Mouse (Mus musculus): Measurements from ENCODE around the gene Rnf157. TPM values are rescaled to one million over a fixed set of nuclear protein-coding genes. Genes with fewer than 3 reads are reported as not detected.
"Not testable (repeated sequence)": the region's sequence is repeated elsewhere in the genome, so short reads cannot be mapped to it uniquely, and the experiment has no call there.

The Rnf157 gene
- total RNA-seq, 2 experiments from 2014 or later, result 24.2 to 27.5 TPM

DNA sequence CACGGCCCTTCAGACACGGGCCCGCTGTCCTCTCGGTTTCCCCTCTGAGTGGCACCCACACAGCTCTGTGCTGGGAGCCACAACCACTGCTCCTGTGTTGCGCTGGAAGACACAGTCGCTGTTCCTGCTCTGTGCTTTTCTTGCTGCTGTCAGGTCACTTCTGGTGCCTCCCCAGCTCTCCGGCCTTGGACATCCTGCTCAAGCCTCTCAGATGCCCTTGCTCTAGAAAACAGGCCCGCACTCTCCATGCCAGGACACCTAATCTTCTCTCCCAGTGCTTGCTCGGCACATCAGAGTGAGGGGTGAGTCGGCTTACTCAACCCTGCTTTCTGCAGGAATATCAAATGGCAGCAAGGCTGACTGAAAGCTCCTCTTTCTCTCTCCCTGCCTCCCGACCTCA is 28.7 kb downstream of the Rnf157 start:
- DNase-seq (ENCODE audit: low spot score), result peak; percentile 64

DNA sequence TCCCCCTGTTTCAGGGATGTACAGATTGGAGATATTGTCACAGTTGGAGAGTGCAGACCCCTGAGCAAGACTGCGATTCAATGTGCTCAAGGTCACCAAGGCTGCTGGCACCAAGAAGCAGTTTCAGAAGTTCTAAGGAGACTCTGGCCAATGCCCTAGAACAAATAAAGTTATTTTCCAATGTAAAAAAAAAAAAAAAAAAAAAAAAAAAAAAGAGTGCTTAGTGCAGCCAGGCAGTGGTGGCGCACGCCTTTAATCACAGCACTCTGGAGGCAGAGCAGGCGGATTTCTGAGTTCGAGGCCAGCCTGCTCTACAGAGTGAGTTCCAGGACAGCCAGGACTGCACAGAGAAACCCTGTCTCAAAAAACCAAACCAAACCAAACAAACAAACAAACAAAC is 29.8 kb downstream of the Rnf157 start:
- not testable (repeated sequence) for DNase-seq (ENCODE audit: low spot score)

DNA sequence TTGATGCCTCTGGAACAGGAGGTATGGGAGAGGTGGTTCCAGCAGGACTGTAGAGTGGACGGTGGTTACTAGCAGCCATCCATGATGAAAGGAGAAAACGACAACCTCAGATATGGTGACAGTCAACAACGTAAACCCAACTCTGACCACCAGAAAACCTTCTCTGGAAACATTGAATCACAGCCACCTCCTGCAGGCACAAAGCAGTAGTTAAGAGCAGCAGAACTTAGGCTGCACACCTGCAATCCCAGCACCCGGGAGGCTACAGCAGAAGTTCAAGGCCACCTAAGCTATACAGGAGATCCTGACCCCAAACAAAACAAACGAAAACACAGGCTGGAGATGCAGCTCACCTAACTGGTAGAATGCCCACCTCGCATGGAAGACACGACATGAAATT is 32.1 kb downstream of the Rnf157 start:
- DNase-seq (ENCODE audit: low spot score), result no peak

DNA sequence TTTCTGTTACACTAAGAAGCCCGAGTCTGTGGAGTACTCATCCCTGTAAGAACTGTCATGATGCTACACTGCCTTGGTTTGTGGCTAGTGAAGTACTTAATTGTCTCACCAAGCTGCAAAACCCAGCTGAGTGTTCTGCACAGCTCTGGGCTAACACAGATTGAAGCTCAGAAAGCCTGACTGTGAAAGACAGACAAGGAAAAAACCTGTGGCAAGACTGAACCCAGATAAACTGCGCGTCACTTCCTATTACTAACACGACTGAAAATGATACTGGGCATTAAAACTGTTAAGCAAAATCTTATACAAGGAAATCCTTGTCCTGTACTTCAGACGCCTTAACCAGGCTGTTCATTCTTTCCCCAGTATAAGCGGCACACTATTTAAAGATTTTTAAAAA is 33.3 kb downstream of the Rnf157 start:
- DNase-seq (ENCODE audit: low spot score), result no peak

DNA sequence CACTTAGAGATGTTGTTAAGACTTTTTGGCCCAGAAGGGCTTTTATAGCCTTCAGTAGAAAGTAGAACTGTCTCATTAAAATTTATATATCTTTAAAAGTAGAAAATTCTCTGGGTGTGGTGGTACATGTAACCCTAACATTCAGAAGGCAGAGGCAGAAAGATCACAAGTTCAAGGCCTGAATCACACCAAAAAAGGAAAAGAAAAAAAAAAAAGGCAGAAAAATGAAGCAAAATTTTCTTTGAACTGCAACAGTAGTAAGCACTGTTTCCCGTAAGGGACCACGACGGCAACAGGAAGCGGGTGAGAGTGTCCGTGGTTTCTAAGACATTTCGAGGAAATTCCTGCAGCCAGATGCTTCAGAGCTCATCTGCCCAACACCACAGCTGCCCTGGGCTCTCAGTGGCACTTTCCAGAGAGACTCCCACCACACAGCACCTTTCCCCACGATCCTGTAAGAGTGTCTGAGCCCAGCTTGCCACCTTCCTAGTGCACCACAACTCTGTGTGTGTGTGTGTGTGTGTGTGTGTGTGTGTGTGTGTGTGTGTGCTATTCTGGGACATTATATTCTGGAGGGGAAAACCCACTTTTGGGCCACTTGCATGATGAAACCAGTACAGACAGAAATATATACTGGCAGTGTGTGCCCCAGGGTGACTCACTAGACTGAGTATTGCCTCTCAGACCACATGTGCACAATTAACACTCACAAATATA is 35.7 kb downstream of the Rnf157 start:
- no peak for DNase-seq (ENCODE audit: low spot score)

DNA sequence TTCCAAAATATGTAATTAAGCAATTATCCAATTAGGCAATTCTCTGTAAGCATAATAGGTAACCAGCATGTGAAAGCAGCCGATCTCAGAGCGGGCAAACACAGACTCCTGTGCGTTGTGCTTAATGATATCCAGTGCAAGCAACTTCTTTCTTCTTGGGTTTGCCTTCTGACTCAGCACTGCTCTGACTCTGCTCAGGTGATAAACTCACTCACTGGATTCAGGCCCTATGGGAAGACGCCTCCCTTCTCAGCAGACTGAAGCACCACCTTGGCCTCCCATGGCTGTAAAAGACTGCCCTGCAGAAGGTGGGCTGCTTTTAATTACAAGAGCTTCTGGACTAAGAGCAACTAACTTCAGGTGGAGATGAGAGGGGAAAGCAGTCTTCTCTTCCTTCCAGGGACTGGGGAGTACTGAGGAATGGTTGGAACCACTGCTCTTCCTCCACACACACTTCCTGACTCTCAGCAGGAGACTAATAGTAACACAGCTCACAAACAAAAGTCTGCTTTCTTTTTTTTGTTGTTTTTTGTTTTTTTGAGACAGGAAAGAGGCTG is 40.9 kb downstream of the Rnf157 start:
- no peak for DNase-seq (ENCODE audit: low spot score)

DNA sequence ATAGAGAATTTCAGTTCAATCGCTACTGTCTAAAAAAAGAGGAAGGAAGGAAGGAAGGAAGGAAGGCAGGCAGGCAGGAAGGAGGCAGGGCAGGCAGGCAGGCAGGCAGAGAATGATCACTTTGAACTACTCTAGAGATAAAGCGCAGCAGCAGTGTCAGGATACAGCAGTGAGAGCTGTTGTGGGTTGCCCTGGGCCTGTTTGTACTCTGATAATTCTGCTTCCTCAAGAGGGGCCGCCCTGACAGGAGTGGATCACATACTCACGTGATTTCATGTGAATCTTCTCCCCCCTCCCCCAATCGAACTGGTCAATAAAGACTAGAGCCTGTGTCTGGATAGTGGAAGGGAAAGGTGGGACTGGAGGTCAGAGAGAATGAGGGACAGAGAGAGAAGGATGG is 43.2 kb downstream of the Rnf157 start:
- no peak for DNase-seq (ENCODE audit: low spot score)

DNA sequence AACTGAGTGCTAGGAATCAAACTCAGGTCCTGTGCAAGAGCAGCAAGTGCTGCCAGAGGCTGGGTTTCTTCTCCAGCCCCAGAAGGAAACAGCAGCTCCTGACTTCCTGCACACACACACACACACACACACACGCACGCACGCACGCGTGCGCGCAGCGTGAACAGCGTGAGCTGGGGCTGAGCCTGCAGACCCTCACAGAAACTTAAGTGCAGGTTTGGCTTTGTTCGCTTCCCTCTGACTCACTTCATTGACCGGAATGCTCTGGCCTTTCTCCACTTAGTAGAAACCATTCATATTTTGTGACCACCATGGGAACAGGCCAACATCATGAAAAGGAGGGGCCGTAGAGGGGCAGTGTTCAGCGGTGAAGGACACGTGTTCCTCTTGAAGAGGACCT is 43.8 kb downstream of the Rnf157 start:
- no peak for DNase-seq (ENCODE audit: low spot score)

DNA sequence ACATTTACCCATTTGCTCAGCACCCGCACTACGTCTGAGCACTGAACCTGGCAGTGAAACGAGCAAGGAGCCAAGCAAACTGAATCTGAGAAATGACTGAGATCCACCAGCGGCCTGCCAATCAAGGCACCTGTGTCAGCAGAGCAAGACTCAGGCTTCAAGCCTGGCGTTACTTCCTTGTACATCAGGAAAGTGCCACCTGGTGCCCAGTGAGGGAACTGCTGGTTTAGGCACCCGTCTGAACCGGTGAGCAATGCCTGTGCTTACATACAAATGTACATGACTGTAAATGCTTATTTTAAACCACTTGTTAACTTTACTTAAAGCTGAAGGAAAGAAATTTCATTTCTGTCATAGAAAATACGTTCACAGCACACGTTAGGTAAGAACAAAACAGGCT is 44.7 kb downstream of the Rnf157 start:
- peak; percentile 82 for DNase-seq (ENCODE audit: low spot score)

DNA sequence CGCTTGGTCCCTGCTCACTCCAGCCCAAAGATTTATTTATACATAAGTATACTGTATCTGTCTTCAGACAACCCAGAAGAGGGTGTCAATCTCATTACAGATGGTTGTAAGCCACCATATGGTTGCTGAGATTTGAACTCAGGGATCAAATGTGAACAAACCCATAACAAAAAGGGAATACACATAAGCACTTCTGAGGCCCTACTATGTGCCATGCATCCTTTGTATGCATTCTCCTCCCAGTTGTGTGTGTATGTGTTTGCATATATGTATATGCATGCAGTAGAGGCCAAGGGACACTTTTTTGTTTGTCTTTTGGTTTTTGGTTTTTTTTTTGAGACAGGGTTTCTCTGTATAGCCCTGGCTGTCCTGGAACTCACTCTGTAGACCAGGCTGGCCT is 46.2 kb downstream of the Rnf157 start:
- DNase-seq (ENCODE audit: low spot score), result no peak

DNA sequence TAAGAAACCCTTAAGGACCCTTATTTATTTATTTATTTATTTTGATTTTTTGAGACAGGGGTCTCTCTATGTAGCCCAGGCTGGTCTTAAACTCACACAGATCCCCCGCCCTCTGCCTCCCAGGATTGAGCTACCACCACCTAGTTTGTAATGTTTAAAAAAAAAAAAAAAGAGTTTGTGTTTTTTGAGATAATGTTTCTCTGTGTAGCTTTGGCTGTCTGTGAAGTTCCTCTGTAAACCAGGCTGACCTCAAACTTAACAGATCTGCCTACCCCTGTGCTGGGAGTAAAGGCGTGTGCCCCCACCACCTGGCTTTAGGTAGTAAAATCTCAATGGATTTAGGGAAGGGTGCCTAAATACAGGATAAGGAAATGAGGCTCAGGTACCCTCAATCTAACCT is 46.7 kb downstream of the Rnf157 start:
- DNase-seq (ENCODE audit: low spot score), result no peak

DNA sequence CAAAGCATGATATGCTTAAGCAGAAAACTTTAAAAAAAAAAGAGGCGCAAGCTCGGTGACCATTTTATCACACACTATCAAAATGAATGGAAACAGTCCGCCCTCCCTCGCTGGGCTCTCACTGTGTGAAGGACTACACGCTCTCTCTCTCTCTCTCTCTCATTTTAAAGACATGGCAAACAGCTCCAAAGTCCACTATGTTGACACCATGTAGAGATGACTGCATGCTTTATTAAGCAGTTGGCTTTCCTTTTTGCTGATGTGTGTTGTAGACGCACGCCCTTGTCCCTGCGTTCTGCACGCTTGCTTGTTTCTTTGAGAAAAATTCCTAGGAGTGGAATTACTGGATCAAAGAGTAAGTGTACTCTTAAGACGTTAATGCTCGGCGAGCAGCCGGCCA is 47.4 kb downstream of the Rnf157 start:
- DNase-seq (ENCODE audit: low spot score), result no peak

DNA sequence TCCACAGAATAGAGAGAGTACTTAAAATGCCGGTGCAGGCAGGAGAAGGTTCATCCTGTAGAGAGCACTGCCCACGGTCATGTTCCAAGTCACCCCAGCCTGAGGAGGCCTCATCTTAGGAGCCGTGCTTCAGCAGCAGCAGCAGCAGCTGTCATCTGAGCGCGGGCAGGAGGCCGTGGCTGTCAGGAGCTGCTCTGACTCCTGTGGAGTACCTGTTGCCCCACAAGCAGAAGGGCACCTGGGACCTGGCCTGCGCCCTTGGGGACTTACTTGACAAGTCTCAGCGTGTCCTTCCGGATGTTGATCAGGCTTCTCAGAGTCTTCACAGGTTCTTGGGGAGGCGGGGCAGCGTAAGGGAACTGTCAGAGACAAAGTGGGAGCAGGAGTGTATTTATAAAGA is 50.8 kb downstream of the Rnf157 start:
- DNase-seq (ENCODE audit: low spot score), result no peak

DNA sequence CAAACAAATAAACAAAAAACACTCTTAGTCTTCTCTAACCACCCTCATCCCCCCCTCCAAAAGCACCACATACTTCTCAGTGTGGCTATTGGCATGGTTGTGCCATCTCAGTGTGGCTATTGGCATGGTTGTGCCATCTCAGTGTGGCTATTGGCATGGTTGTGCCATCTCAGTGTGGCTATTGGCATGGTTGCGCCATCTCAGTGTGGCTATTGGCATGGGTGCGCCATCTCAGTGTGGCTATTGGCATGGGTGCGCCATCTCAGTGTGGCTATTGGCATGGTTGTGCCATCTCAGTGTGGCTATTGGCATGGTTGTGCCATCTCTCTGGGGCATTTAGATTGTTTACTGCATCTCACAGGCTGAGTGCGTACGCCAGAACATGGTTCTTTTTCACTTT is 51.9 kb downstream of the Rnf157 start:
- not testable (repeated sequence) for DNase-seq (ENCODE audit: low spot score)

DNA sequence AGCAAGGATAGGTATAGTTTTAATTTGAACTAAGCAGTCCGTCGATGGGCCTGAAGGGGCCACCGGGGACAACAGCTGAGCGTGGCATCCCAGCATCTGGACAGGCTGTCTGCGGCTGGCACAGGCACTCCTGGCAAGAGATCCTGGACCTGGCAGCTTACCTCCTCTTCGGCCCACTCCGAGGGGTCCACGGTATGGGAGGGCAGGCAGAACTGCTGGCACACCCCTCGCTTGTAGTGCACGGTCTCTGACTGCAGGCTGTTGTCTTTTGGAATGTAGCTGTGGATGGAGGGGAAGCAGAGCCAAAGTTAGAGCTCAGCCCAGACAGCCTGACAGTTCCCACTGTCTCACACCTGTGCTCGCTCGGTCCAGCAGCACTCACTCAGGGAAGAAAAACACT is 53.2 kb downstream of the Rnf157 start:
- no peak for DNase-seq (ENCODE audit: low spot score)

DNA sequence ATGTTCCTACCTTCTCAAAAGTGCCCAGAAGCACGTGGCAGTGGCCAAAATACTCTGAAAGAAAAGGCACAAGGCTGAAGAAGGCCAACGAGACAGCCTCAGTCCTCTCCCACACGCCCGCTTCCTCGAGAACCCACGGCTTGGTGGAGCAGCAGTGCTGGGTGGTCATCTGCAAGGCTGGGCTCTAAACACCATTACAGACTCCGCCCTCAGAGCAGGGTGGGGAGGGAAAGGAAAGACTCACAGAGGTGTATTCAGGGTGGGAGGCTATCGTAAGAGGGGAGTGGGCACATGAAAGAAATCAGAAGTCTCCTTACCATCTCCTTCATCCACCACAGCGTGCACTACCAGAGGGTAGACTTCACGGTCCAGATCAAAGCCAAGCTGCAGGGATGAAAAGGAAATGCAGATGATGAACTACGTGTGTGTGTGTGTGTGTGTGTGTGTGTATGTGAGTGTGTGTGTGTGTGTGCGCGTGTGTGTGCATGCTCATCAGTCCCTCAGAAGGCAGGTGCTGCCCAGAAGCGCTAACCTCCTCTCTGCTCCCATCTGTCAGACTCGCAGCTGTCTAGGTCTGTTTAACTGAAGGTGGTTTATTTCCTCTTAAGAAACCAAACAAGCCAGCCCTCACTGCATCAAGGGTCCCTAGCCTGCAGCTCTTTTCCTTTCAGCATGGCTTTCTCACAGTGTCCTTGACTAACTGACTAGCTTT is 53.8 kb downstream of the Rnf157 start:
- no peak for DNase-seq (ENCODE audit: low spot score)

DNA sequence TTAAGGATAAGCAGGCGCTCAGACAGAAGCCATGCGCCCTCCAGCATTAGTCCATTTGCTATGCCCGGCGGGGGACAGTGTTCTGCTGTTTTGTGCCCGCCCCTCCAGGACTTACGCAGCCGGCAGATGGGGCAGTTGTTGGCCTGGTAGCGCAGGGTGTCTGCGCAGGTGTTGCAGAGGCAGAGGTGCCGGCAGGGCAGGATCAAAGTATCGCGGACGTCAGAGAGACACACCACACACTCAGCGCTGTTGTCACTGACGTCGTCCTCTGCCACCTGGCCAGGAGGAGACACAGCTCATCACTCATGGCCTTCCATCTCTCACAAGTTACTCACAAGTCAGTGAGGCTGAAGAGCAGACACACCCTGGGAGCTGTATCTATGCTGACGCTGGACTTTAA is 58.3 kb downstream of the Rnf157 start:
- DNase-seq (ENCODE audit: low spot score), result no peak

DNA sequence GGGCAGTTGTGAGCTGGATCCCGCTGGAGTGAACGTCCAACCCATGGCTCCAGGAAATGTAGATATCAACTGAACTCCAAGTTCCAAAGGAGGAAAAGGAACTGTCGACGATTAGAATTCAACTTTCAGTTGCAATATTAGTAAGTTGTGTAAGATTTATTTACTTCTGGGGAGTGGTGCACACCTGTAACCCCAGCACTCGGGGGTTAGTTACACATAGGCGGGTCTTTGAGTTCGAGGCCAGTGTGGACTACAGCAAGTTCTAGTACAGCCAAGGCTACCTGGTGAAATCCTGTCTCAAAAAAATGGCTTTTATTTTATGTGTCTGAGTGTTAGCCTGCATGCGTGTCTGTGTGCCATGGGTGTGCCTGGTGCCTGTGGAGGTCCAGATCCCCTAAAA is 59.3 kb downstream of the Rnf157 start:
- no peak for DNase-seq (ENCODE audit: low spot score)

DNA sequence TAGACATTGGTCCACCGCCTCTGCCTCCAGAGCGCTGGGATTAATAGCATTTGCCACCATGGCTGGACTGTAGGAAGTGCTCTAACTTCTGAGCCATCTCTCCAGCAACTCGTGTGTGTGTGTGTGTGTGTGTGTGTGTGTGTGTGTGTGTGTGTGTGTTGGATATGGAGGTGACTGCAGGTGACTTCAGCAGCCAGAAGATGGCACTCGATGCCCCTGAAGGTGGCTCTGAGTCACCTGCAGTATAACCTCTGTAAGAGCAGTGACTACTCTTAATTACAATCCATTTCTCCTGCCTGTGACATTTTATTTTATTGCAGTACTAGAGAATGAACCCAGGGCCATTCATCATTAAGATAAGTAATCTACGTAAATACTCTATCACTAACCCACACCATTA is 61.5 kb downstream of the Rnf157 start:
- DNase-seq (ENCODE audit: low spot score), result no peak

DNA sequence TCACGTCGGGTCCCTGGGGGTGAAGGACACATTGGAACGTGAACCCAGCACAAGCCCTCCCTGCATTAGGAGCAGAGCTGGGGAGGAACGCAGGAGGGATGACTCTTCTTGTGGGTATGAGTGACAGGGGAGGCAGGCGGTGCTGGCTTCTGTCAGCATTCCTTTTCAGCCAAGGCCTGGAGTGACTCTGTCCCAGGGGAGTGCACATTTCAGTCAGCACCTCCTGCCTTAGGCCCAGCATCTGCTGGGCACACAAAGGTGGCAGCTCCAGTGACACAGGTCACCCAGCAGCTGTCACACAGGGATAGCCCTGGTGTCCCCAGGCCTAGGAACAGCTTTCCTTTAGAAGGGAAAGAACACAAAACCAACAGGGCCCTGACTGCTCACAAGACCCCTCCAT is 64.9 kb downstream of the Rnf157 start:
- DNase-seq (ENCODE audit: low spot score), result peak; percentile 76

DNA sequence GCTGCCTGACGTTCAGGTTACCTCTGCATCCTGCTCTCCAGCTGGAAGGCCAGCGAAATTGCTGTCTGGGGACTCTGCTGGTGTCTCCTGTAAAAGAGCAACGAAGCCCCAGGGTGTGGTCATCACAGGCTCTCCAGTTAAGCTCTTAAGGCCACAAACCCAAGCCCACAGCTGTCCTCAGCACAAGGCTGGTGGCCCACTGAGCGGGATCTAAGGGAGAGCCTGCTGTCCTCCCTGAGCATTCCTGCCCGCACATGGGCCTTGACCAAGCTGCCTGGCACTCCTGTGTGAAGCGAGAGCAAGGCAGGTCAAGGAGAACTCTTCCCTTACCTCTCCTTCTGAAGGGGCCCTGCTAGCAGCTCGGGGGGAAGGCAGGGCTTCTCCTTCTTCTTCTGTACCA is 65.8 kb downstream of the Rnf157 start:
- no peak for DNase-seq (ENCODE audit: low spot score)

DNA sequence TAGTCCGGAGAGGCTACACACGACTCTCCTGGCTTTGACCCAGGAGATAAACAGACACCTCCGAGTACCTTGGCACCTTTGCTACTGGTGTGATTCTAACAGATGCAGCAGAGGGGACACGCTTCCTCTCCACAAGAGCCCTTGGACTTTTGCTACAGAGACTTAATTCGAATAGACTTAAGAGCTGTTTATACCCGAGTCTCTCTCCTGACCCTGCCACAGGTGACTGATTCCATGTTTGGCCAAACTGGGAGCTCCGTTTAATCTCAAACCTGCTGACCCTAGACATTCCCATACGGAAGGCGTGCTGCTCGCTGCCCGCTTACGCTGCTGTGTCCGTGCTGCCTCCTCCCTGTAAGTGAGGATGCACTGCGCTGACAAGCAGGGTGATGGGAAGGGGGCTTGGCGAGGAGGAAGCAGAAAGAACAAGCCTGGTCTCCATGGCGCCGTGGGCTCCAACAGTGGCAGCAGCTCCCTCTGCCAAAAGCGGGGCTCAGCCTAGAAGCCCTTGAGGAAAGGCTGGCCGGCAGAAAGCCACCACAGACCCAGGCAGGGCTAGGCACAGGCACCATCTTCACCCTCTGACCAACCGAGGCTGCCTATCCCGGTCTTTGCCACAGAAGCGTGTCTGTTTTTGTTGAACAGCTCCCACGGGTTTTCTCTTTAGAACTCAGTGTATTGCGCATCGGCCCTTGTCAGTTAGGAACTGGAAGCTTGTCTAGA is 70.6 kb downstream of the Rnf157 start:
- DNase-seq (ENCODE audit: low spot score), result no peak
